Mouse (Mus musculus) hindbrain, embryonic 16.5 days (tissue): Measurements from ENCODE around the gene Ppp1r9b. TPM values are rescaled to one million over a fixed set of nuclear protein-coding genes. Genes with fewer than 3 reads are reported as not detected.

Experiments
- ATAC-seq: fragments of 200-750 bp; cut with Nextera tagmentation; 2 replicates; pipeline ENCODE4 v1.8.0; 2017; ENCODE audit warnings: moderate TSS enrichment, moderate library complexity
- H3K27ac ChIP-seq: fragments of 300-500 bp; sonication (generic); 2 replicates; pipeline ENCODE4 v1.5.1; 2014; ENCODE audit warnings: low read depth, mild to moderate bottlenecking, control low read depth, low read length, moderate library complexity
- H3K27me3 ChIP-seq: fragments of 300-500 bp; sonication (generic); replicated peaks from 2 replicates; pipeline ENCODE4 v1.6.1; 2014; ENCODE audit warnings: low read length; ENCODE audit not compliant: control insufficient read depth, insufficient read depth
- H3K36me3 ChIP-seq: fragments of 300-500 bp; sonication (generic); 2 replicates; pipeline ENCODE4 v1.6.1; 2014; ENCODE audit warnings: mild to moderate bottlenecking, low read length, moderate library complexity, mixed read lengths; ENCODE audit not compliant: control insufficient read depth, insufficient read depth
- H3K4me1 ChIP-seq: fragments of 300-500 bp; sonication (generic); 2 replicates; pipeline ENCODE4 v1.6.1; 2014; ENCODE audit warnings: low read depth, low read length; ENCODE audit not compliant: control insufficient read depth, insufficient read depth
- H3K4me2 ChIP-seq: fragments of 300-500 bp; sonication (generic); 2 replicates; pipeline ENCODE4 v1.6.1; 2014; ENCODE audit warnings: mild to moderate bottlenecking, low read length, control low read depth, moderate library complexity
- H3K4me3 ChIP-seq: fragments of 300-500 bp; sonication (generic); 2 replicates; pipeline ENCODE4 v1.5.1; 2014; ENCODE audit warnings: mild to moderate bottlenecking, low read length, control low read depth, moderate library complexity
- H3K9ac ChIP-seq: fragments of 300-500 bp; sonication (generic); 2 replicates; pipeline ENCODE4 v1.6.1; 2014; ENCODE audit warnings: low read depth, mild to moderate bottlenecking, control low read depth, low read length, moderate library complexity
- H3K9me3 ChIP-seq: fragments of 300-500 bp; sonication (generic); 2 replicates; pipeline ENCODE4 v1.6.1; 2014; ENCODE audit warnings: mild to moderate bottlenecking, low read length, moderate library complexity; ENCODE audit not compliant: control insufficient read depth
- WGBS: fragments of 180-500 bp; shearing (Covaris S2); extraction: QIAGEN DNeasy Blood & Tissue Kit; methylation state at CpG from one replicate; pipeline ENCODE4 v1.1.7; 2014; 5-methylcytosine and 5-hydroxymethylcytosine counted together
- polyA plus RNA-seq: library from polyadenylated mRNA; unstranded; fragments of >200 nt; fragmentation: Nextera tagmentation; extraction: Ambion mirVana; gene quantifications from 2 replicates; pipeline ENCODE4 v1.2.1, GENCODE M21; 2015

Ppp1r9b gene
- polyA plus RNA-seq, 1 experiment from 2014 or later, result 17.8 TPM

DNA sequence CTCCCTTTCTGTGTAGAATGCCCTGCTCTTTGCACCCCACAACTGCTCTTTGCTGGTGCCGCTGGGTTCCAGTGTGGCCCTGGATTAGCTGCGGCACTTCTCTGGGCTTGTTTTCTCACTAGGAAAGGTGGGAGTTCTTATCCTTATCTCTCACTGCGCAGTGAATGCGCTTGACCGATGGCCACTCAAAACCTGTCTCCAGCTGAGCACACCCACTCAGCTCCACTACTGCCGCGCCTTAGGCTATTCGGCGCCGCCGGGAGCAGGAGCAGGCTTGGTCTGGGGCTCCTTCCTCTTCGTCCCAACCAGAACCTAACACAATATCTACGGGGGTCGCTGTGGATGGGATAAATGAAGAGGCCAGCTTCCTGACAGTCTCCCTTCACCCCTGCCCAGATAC is 42.8 kb downstream of the Ppp1r9b start:
- no peak overlapping the region for H3K4me3 ChIP-seq
- H3K9me3 ChIP-seq, result no peaks in the 10 kb centered on the region
- no peak overlapping the region for H3K27ac ChIP-seq
- H3K4me2 ChIP-seq, result no peak overlapping the region
- no peaks in the 10 kb centered on the region for H3K27me3 ChIP-seq
- no peak overlapping the region for H3K9ac ChIP-seq
- 76% methylated on average over 14 of the region's 14 CpGs for WGBS
- no peak for ATAC-seq
- peaks cover 2% of the 10 kb centered on the region; the same call in 1 of the 2 replicates for H3K4me1 ChIP-seq
- no peaks in the 10 kb centered on the region; the same call in 1 of the 2 replicates for H3K36me3 ChIP-seq

DNA sequence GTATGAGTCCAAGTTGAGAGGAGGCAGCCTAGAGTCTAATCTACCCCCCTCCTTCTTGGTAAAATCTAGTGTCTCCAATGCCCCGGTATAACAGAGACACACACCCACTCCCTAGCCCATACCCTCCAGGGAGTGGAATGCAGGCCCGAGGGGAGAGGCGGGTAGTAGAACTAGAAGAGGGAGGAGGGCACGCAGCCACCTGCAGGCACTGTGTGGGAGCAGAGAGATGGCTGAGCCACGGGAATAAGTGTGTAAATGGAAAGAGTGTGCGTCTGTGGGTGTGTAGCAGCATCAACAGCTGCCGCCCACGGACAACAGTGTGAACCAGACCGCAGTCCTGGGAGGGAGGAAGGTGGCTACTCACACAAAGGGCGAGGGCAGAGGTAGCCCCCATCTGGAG is 44.1 kb downstream of the Ppp1r9b start:
- H3K4me2 ChIP-seq, result no peak overlapping the region
- H3K4me3 ChIP-seq, result no peak overlapping the region
- H3K27ac ChIP-seq, result no peak overlapping the region
- no peak overlapping the region for H3K9ac ChIP-seq
- H3K36me3 ChIP-seq, result no peaks in the 10 kb centered on the region
- WGBS, result 72% methylated on average over 10 of the region's 10 CpGs
- H3K4me1 ChIP-seq, result peaks cover 5% of the 10 kb centered on the region
- no peaks in the 10 kb centered on the region for H3K27me3 ChIP-seq
- no peaks in the 10 kb centered on the region for H3K9me3 ChIP-seq
- ATAC-seq, result no peak

- H3K9ac ChIP-seq, result no peak overlapping the region
- H3K36me3 ChIP-seq, result no peaks in the 10 kb centered on the region
- H3K9me3 ChIP-seq, result no peaks in the 10 kb centered on the region
- no peak for ATAC-seq
- peaks cover 13% of the 10 kb centered on the region for H3K4me1 ChIP-seq
- 96% methylated on average over 5 of the region's 5 CpGs for WGBS
- peak overlapping the region; percentile 55; the same call in 1 of the 2 replicates for H3K27ac ChIP-seq
- no peak overlapping the region for H3K4me3 ChIP-seq
- no peak overlapping the region for H3K4me2 ChIP-seq
- no peaks in the 10 kb centered on the region for H3K27me3 ChIP-seq
These were observed 45.7 kb downstream of the Ppp1r9b start for GRCm38 (mm10) chr11:95036521-95036920.

DNA sequence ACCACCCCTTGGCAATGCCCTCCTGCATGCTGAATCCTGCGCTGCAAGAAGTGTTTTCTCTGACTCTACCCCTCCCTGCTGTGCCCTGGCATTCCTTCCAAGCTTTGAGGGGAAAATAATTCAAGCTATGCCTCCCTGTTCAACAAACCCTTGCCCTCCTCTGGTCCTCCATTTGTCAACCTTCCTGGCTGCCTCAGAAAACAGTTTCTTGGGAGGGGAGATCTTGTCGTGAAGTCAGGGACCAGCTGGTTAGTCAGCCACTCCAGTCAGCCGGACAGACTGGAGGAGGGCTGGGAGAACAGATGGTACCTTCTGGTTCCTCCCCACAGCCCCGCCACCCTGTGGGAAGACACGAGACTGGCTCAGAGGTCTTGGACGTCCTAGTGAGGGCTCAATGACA is 46.5 kb downstream of the Ppp1r9b start:
- WGBS, result 45% methylated on average over 6 of the region's 6 CpGs
- Histone ChIP-seq H3K36me3 (no peaks in the 10 kb centered on the region), H3K4me3 (no peak overlapping the region), H3K27me3 (no peaks in the 10 kb centered on the region), H3K4me2 (no peak overlapping the region), H3K9me3 (no peaks in the 10 kb centered on the region), H3K4me1 (peaks cover 19% of the 10 kb centered on the region), H3K27ac (peak overlapping the region; percentile 55; the same call in 1 of the 2 replicates), H3K9ac (no peak overlapping the region)
- ATAC-seq, result no peak

- Histone ChIP-seq H3K36me3 (no peaks in the 10 kb centered on the region), H3K9ac (no peak overlapping the region), H3K4me1 (peaks cover 19% of the 10 kb centered on the region), H3K9me3 (no peaks in the 10 kb centered on the region), H3K27me3 (no peaks in the 10 kb centered on the region), H3K4me2 (no peak overlapping the region), H3K4me3 (no peak overlapping the region), H3K27ac (no peak overlapping the region)
- ATAC-seq, result no peak
- WGBS, result 77% methylated on average over 14 of the region's 14 CpGs
These were observed 47.5 kb downstream of the Ppp1r9b start for GRCm38 (mm10) chr11:95038156-95038817.

GRCm38 (mm10) chr11:95038818-95039655 is 48.2 kb downstream of the Ppp1r9b start:
- H3K27ac ChIP-seq, result no peak overlapping the region
- no peak for ATAC-seq
- H3K4me3 ChIP-seq, result no peak overlapping the region
- peaks cover 19% of the 10 kb centered on the region for H3K4me1 ChIP-seq
- no peaks in the 10 kb centered on the region for H3K27me3 ChIP-seq
- WGBS, result 84% methylated on average over 13 of the region's 13 CpGs
- no peak overlapping the region for H3K4me2 ChIP-seq
- no peaks in the 10 kb centered on the region for H3K36me3 ChIP-seq
- no peak overlapping the region for H3K9ac ChIP-seq
- H3K9me3 ChIP-seq, result no peaks in the 10 kb centered on the region

DNA sequence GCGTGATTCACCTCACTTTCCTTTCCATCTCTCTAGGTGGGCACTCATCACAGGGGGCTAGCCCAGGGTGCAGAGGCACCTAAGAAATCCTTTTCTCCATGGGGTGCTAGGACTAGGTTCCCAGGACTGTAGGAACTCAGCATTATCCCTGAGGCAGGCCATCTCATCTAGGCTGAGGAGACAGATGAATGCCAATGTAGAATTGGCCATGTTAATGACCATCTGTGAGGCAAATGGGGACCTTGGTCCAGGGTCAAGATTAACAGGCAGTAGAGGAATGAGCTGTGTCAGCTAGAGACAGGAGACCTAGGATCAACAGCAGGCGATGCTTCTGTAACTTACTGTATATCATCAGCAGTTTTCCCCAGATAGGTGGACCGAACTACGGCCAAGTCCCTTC is 48.9 kb downstream of the Ppp1r9b start:
- no peak overlapping the region for H3K9ac ChIP-seq
- WGBS, result 87% methylated on average over 4 of the region's 4 CpGs
- no peaks in the 10 kb centered on the region for H3K36me3 ChIP-seq
- no peak for ATAC-seq
- H3K4me3 ChIP-seq, result no peak overlapping the region
- no peaks in the 10 kb centered on the region for H3K9me3 ChIP-seq
- no peak overlapping the region for H3K27ac ChIP-seq
- peaks cover 19% of the 10 kb centered on the region for H3K4me1 ChIP-seq
- no peaks in the 10 kb centered on the region for H3K27me3 ChIP-seq
- peak overlapping the region; percentile 89 for H3K4me2 ChIP-seq

- Histone ChIP-seq H3K27ac (peak overlapping the region; percentile 72), H3K4me3 (peak overlapping the region; percentile 82), H3K4me1 (peaks cover 19% of the 10 kb centered on the region), H3K9ac (peak overlapping the region; percentile 76), H3K9me3 (no peaks in the 10 kb centered on the region), H3K4me2 (peak overlapping the region; percentile 89), H3K36me3 (no peaks in the 10 kb centered on the region), H3K27me3 (no peaks in the 10 kb centered on the region)
- ATAC-seq, result peak; percentile 1; the same call in 1 of the 2 replicates
- WGBS, result under 1% methylated on average over 20 of the region's 20 CpGs
These were observed 49.8 kb downstream of the Ppp1r9b start for GRCm38 (mm10) chr11:95040491-95041138.

- WGBS, result 2% methylated on average over 30 of the region's 41 CpGs
- Histone ChIP-seq H3K4me2 (peak within 1 kb of the TSS; percentile 89), H3K9me3 (no peaks in the 10 kb centered on the region), H3K36me3 (no peaks in the 10 kb centered on the region), H3K4me3 (peak within 1 kb of the TSS; percentile 82), H3K4me1 (peaks cover 19% of the 10 kb centered on the region), H3K27me3 (no peaks in the 10 kb centered on the region), H3K9ac (peak within 1 kb of the TSS; percentile 76), H3K27ac (peak within 1 kb of the TSS; percentile 72)
- peak; percentile 97 for ATAC-seq
These were observed 50.3 kb downstream of the Ppp1r9b start, which contains the start of gene Pdk2 for GRCm38 (mm10) chr11:95041139-95041609. Pdk2 (minus strand) TSS chr11:95041354.
